Mouse (Mus musculus): ENCODE measurements at regions not wholly inside any gene's neighbourhood (a gene's known extent, or its start where the extent isn't known, plus 50 kb on each side); places are given as distances from the start of the nearest gene placed in this dataset.

- peak; percentile 49; the same call in 1 of the 2 replicates for ATAC-seq (ENCODE audit: insufficient number of reproducible peaks, low FRiP score, low TSS enrichment)
These were observed 344.2 kb upstream of the Amot start for GRCm38 (mm10) chrX:145848937-145849783.

GRCm38 (mm10) chrX:145833106-145833505 lies 328.1 kb upstream of the Amot start:
- no peak for ATAC-seq (ENCODE audit: insufficient number of reproducible peaks, low FRiP score, low TSS enrichment)

GRCm38 (mm10) chrX:145812995-145813394 lies 308.0 kb upstream of the Amot start:
- ATAC-seq (ENCODE audit: insufficient number of reproducible peaks, low FRiP score, low TSS enrichment) = no peak

Measured in cerebellum, adult (tissue).